Mouse (Mus musculus) liver, adult 2 months (tissue): ENCODE results near the gene Wdr5b. TPM values are rescaled to one million over a fixed set of nuclear protein-coding genes. Genes with fewer than 3 reads are reported as not detected.
A peak's percentile ranks its signal among the peaks of the same experiment; 100 is the strongest.

Source experiments
- DNase-seq: peaks from one replicate; pipeline ENCODE4 v3.0.0-alpha.2; 2011; ENCODE audit warnings: low read depth, low spot score; ENCODE audit errors: extremely low read depth
- H3K27ac ChIP-seq: fragments of 200-500 bp; replicated peaks from 2 replicates; pipeline ENCODE4 v1.5.1; 2012; ENCODE audit warnings: low read depth, mild to moderate bottlenecking, control low read depth, inconsistent platforms, low read length; ENCODE audit not compliant: insufficient read depth
- H3K27me3 ChIP-seq: fragments of 200-500 bp; 2 replicates; pipeline ENCODE4 v1.6.1; 2012; ENCODE audit warnings: mild to moderate bottlenecking, moderate library complexity, low read length, inconsistent platforms; ENCODE audit not compliant: control insufficient read depth, insufficient read depth
- H3K36me3 ChIP-seq: fragments of 200-500 bp; 2 replicates; pipeline ENCODE4 v1.6.1; 2012; ENCODE audit warnings: low read length, inconsistent platforms; ENCODE audit not compliant: control insufficient read depth, insufficient read depth
- H3K4me1 ChIP-seq: fragments of 200-500 bp; 2 replicates; pipeline ENCODE4 v1.6.1; 2011; ENCODE audit warnings: low read length; ENCODE audit not compliant: control insufficient read depth, insufficient read depth
- H3K4me3 ChIP-seq: fragments of 200-500 bp; 2 replicates; pipeline ENCODE4 v1.5.1; 2011; ENCODE audit warnings: low read depth, mild to moderate bottlenecking, control low read depth, low read length, moderate library complexity; ENCODE audit not compliant: insufficient read depth
- H3K79me2 ChIP-seq: fragments of 200-500 bp; 2 replicates; pipeline ENCODE4 v1.6.1; 2012; ENCODE audit warnings: inconsistent platforms, mild to moderate bottlenecking, low read length, moderate library complexity; ENCODE audit not compliant: control insufficient read depth, insufficient read depth
- H3K9ac ChIP-seq: fragments of 200-500 bp; 2 replicates; pipeline ENCODE4 v1.6.1; 2012; ENCODE audit warnings: low read depth, mild to moderate bottlenecking, control low read depth, inconsistent platforms, low read length
- CTCF ChIP-seq: fragments of 200-500 bp; IDR thresholded peaks from 2 replicates; pipeline ENCODE4 v1.5.1; 2011; ENCODE audit warnings: low read depth, low read length, control low read depth
- POLR2A ChIP-seq: fragments of 200-500 bp; IDR thresholded peaks from 2 replicates; pipeline ENCODE4 v1.6.1; 2011; ENCODE audit warnings: low read length, control low read depth; ENCODE audit not compliant: insufficient read depth; ENCODE audit errors: extremely low read depth
- WGBS: fragments of 180-500 bp; shearing (Covaris S2); methylation state at CpG from one replicate; pipeline ENCODE4 v1.1.7; 2018; 5-methylcytosine and 5-hydroxymethylcytosine counted together
- polyA plus RNA-seq: library from polyadenylated mRNA; depleted of rRNA; stranded (reverse); fragments of >200 nt; gene quantifications from 2 replicates; pipeline ENCODE4 v1.2.3, GENCODE M21; 2012
- total RNA-seq: library from RNA; depleted of rRNA; stranded (reverse); fragments of >200 nt; gene quantifications from 2 replicates; pipeline ENCODE4 v1.2.3, GENCODE M21; 2014

Wdr5b gene
- total and polyA plus RNA-seq, 2 experiments = 0.73 to 2.3 TPM

DNA sequence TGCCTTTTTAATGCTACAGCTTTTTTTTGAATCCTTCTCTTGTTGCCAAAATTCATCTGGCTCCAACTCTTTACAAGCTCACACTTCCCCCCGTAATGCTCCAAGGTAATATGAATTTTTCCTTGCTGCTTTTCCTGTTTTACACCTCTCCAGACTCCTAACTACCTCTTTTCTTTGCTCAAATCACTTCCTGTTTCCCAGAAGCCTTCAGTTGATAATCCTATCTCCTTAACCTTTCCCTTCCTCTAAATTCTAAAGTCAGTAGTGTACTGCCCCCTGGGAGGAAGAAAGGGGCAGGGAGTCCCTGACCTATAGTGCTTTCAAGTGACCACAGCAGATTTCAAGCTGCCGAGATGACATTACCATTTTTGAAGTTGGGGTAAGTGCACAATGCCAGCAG is 26.7 kb downstream of the Wdr5b start:
- H3K9ac ChIP-seq = no peak overlapping the region
- 58% methylated on average over 2 of the region's 2 CpGs for WGBS
- H3K36me3 ChIP-seq = no peaks in the 10 kb centered on the region
- H3K4me1 ChIP-seq = peaks cover 11% of the 10 kb centered on the region
- no peak for TF ChIP-seq CTCF
- no peak for TF ChIP-seq POLR2A
- no peaks in the 10 kb centered on the region for H3K27me3 ChIP-seq
- no peak overlapping the region for H3K27ac ChIP-seq
- DNase-seq = no peak
- H3K4me3 ChIP-seq = no peak overlapping the region
- peaks cover 32% of the 10 kb centered on the region for H3K79me2 ChIP-seq

DNA sequence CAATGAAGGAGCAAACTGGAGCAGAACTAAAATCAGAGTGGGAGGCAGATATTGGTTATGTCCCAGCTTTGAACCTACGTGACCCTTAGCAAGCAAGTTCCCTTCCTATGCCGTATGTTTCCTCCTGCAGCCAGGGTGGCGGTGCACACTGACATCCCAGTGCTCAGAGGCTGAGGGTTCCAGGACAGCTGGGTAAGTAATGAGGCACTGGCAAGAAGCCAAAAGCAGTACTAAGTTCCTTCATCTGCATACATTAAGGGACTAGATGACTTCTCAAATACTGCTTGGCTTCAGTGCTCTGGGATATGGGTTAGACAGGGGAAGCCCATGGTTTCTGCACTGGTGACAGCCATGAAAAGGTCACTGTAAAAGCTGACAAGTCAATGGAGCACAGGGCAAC is 27.4 kb downstream of the Wdr5b start:
- no peaks in the 10 kb centered on the region for H3K27me3 ChIP-seq
- H3K9ac ChIP-seq = no peak overlapping the region
- H3K4me1 ChIP-seq = peaks cover 12% of the 10 kb centered on the region
- no peaks in the 10 kb centered on the region for H3K36me3 ChIP-seq
- no peak overlapping the region for H3K4me3 ChIP-seq
- no peak for DNase-seq
- TF ChIP-seq POLR2A (no peak), CTCF (no peak)
- WGBS = 75% methylated on average over 3 of the region's 3 CpGs
- no peak overlapping the region for H3K27ac ChIP-seq
- peaks cover 29% of the 10 kb centered on the region for H3K79me2 ChIP-seq

DNA sequence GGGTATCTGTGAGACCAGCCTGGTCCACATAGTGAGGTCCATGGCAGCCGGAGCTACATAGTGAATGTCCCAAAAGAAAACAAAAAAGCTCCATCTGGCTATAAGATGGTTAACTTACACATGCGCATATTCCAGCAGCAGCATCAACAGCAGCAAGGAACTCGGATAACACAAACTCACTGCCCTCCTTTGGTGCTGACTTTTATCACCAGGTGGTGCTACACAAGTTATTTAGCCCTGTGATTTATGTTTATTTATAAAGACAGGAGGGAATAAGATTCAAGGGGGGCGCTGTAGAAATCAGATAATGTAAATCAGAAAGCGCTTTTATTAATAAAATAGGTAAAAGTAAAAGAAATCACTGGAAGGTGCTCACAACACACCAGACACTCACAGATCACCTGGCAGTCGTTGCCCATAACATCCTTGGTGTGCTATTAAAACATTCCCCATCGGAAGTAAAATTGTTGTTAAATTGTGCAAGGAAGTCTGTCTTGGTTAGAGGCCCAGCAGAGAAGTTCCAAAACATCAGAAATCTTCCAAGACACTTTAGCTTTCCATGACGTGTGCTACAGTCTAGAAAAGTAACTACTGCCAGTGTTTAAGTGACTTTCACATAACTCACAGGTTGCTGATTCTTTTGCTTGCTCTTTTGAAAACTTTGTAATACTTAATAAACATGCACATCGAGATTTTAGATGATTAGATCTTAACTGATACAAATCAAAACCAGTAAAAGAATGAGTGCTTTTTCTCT is 29.0 kb downstream of the Wdr5b start:
- Histone ChIP-seq H3K79me2 (peaks cover 28% of the 10 kb centered on the region), H3K4me1 (peaks cover 12% of the 10 kb centered on the region), H3K36me3 (no peaks in the 10 kb centered on the region), H3K27me3 (no peaks in the 10 kb centered on the region), H3K27ac (no peak overlapping the region), H3K4me3 (no peak overlapping the region), H3K9ac (no peak overlapping the region)
- WGBS = 49% methylated on average over 9 of the region's 9 CpGs
- DNase-seq = no peak
- TF ChIP-seq CTCF = no peak
- TF ChIP-seq POLR2A = no peak

DNA sequence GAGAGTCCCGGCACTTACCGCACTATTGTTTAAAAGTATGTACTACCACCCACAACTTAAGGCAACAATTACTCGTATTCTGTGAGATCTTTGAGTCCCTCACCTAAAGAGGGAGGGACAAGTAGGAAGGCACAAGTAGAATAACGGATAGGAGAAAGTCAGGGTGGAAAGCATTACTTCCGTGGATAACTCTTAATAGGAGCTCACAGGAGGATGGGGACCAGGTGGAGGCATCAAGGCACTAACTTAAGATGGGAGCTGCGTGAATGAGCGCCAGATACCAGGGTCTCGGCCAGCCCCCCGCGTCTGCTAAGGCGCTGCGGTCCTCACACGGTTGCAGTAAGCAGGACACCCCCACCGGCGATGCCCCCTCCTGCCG is 30.1 kb downstream of the Wdr5b start:
- peak; percentile 39 for DNase-seq

DNA sequence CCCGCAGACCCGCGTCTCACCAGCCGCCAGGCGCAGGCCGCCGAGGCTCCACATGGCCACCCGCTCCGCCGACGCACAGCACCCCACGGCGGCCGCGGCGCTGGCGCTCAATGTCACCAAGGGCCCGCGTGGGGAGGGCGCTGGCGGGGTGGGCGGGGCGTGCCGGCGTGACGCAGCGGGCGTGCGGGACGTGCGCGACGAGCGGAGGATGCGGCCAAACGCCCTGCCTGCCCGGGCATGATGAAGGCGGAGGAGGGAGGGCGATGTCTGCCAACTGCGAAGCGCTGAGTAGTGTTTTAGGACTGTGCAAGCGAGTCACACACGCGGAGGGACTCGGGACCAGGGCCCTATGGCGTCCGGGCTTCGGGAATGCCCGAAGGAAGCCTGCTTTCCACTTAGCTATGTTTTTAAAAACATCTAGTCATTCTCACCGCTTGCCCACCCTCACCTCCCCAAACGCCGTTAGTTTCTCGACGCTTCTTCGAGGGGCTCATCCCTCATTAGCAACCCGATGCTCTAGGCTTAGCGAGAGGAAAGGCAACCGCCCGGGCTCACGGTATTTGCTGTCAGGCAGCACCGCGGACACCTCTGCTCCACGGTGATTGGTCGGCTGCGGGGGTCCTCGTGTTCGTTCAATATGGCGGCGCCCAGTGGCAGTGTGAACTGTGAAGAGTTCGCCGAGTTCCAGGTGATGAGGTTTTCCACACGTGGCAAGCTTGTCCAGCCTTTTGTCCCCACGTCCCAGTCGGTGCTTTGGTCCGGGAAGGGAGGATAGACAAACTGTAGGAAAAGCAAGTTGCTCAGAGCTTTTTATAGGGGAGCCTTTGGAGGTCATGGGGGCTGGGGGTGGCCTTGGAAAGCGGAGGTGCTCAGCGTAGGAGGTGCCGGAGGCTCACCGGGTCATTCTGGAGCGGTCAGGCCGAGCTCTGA is 30.7 kb downstream of the Wdr5b start, which contains the start of the genes Fam162a and Ccdc58:
Gene Fam162a (minus strand): TSS at position 145 of the 930 bp plus-strand sequence.
Gene Ccdc58 (plus strand): TSS at position 236 of the 930 bp plus-strand sequence.
- Histone ChIP-seq H3K36me3 (no peaks in the 10 kb centered on the region), H3K4me3 (peak within 1 kb of the TSS; percentile 76), H3K79me2 (peaks cover 24% of the 10 kb centered on the region), H3K27ac (peak within 1 kb of the TSS; percentile 95), H3K9ac (peak within 1 kb of the TSS; percentile 84), H3K27me3 (no peaks in the 10 kb centered on the region), H3K4me1 (peaks cover 15% of the 10 kb centered on the region)
- peak; percentile 89 for TF ChIP-seq POLR2A
- no peak for TF ChIP-seq CTCF
- peak; percentile 77 for DNase-seq
- under 1% methylated on average over 81 of the region's 81 CpGs for WGBS

More for the DNA sequence above, 30.1 kb downstream of the Wdr5b start:
- Histone ChIP-seq H3K36me3 (no peaks in the 10 kb centered on the region), H3K4me1 (peaks cover 15% of the 10 kb centered on the region), H3K79me2 (peaks cover 24% of the 10 kb centered on the region), H3K27me3 (no peaks in the 10 kb centered on the region), H3K9ac (peak overlapping the region; percentile 84), H3K4me3 (peak overlapping the region; percentile 76), H3K27ac (peak overlapping the region; percentile 86)
- TF ChIP-seq POLR2A (no peak), CTCF (no peak)
- under 1% methylated on average over 16 of the region's 16 CpGs for WGBS
